Mouse (Mus musculus): ENCODE results near the gene Rps27.

Gene Rps27

DNA sequence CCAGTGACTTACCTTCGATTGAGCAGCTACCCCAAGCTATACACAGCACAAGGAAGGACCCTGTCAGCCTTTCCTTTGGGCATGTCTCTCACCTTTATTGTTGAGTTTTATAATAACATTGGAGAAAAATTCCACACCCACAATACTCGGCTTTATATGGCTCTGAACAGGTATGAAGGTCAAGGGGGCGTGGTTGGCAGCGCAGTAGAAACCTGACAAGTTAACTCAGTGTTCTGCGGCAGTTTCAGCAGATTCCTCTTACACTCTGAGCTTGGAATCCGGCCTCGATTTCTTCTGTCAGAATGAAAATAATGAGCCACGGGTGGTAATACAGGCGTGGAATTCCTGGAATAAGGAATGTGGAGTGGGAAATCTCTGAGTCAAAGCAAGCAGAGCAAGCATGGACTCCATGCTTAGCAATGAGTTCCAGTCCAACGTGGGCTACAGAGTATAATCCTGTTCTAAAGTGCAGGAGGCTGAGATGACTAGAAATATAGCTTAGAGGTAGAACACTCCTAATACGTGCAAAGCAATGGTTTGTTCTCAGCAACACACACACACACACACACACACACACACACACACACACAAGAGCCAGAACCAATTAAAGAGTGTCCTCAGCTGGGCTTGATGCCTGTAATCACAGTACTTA is 22.5 kb downstream of the Rps27 start:
- no peak for DNase-seq (ENCODE audit: low spot score in 2 of 2)

DNA sequence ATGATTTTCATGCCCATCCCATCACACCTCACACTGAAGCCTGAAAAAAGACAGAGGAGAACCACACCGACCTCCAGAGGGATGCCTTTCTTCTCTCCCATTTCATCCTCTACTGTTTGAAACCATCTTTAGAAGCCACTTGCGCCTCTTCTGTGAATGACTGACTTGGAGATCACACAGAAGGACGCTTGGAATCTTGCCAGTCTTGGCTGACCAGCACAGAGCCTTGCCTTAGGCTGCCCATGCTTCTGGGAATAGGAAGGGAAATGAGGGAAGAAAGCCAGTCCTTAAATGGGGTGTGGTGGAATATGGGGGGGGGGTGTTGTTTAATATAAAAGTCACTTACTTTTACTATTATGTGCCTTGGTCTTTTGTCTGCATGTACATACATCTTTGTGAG is 29.9 kb downstream of the Rps27 start:
- no peak for DNase-seq (ENCODE audit: low spot score in 2 of 2)

DNA sequence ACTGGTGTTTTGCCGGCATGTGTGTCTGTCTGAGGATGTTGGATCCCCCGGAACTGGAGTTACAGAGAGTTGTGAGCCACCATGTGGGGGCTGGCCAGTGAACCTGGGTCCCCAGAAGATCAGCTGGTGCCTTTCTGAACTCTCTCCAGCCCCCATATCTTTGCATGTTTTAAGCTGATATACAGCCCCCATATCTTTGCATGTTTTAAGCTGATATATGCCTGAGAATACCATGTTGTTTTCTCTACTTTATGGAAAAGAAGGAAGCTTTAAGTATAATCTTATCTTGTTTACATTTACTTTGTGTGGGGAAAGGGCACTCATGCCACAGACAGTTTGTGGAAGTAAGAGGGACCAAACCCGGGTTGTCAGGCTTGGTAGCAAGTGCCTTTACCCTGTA is 33.9 kb downstream of the Rps27 start:
- DNase-seq (ENCODE audit: low spot score in 2 of 2) = no peak

Measured in frontal cortex, postnatal 36 days (tissue).